Mouse (Mus musculus): ENCODE data around the gene Mef2c. TPM values are rescaled to one million over a fixed set of nuclear protein-coding genes. Genes with fewer than 3 reads are reported as not detected.

Mef2c gene
- total and polyA plus RNA-seq, 3 experiments = 99.9 to 159 (median 107) TPM

GRCm38 (mm10) chr13:83566180-83566579 is 62.3 kb downstream of the Mef2c start:
- Histone ChIP-seq H3K4me2 (ENCODE audit: insufficient read depth, low read depth, poor library complexity, severe bottlenecking) (peak overlapping the region; percentile 91; the same call in 1 of the 2 replicates), H3K4me3 (replicated peaks in 1 of 3; ENCODE audit: low read depth in 2 of 3, low read length in 2 of 3, poor library complexity in 1 of 3) (no peak overlapping the region), H3K4me1 (ENCODE audit: control insufficient read depth in 1 of 2, insufficient read depth in 2 of 2) (peaks cover 8 to 76% of the 10 kb centered on the region in 2 experiments), H3K79me2 (replicated peaks; ENCODE audit: control insufficient read depth, extremely low read depth, insufficient read depth, poor library complexity, severe bottlenecking) (peaks cover 58% of the 10 kb centered on the region), H3K27ac (ENCODE audit: insufficient read depth, low read depth) (peak overlapping the region; percentile 95; the same call in 1 of the 2 replicates), H3K9ac (ENCODE audit: insufficient read depth, low read depth) (peak overlapping the region; percentile 58), H3K9me3 (replicated peaks; ENCODE audit: low read length) (no peaks in the 10 kb centered on the region), H3K36me3 (replicated peaks in 1 of 2; ENCODE audit: control insufficient read depth in 1 of 2, insufficient read depth in 1 of 2, low read length in 1 of 2) (peaks cover 0 to 1% of the 10 kb centered on the region in 2 experiments), H3K27me3 (replicated peaks) (no peaks in the 10 kb centered on the region)
- no peak for TF ChIP-seq GABPA (IDR thresholded peaks at IDR 0.05; ENCODE audit: insufficient replicate concordance, low read depth, low read length)
- no peak for TF ChIP-seq UBTF (IDR thresholded peaks at IDR 0.05; ENCODE audit: low read depth, low read length)
- peak; percentile 69; the same call in 1 of the 2 replicates for TF ChIP-seq MAX (IDR thresholded peaks at IDR 0.05; ENCODE audit: low read length)
- peak; percentile 84 for TF ChIP-seq IRF4 (IDR thresholded peaks at IDR 0.05; ENCODE audit: low read depth, low read length)
- TF ChIP-seq MXI1 (IDR thresholded peaks at IDR 0.05; ENCODE audit: low read depth, low read length) = peak; percentile 69; the same call in 1 of the 2 replicates
- peak; percentile 86 for TF ChIP-seq ZNF384 (IDR thresholded peaks at IDR 0.05; ENCODE audit: low read depth, low read length)
- TF ChIP-seq USF2 (conservative IDR thresholded peaks at IDR 0.05; ENCODE audit: low read depth, low read length) = no peak
- TF ChIP-seq CTCF (conservative IDR thresholded peaks at IDR 0.05 in 1 of 2, IDR thresholded peaks at IDR 0.05 in 1 of 2; ENCODE audit: low read depth in 2 of 2, low read length in 2 of 2) = no peak
- no peak for TF ChIP-seq USF1 (IDR thresholded peaks at IDR 0.05; ENCODE audit: low read depth, low read length)
- TF ChIP-seq SIN3A (IDR thresholded peaks at IDR 0.05; ENCODE audit: low read length) = peak; percentile 75
- no peak for TF ChIP-seq CHD2 (IDR thresholded peaks at IDR 0.05; ENCODE audit: low read length)
- no peak for TF ChIP-seq ZC3H11A (IDR thresholded peaks at IDR 0.05; ENCODE audit: low read depth, low read length)
- no peak for TF ChIP-seq POLR2AphosphoS2 (IDR thresholded peaks at IDR 0.05; ENCODE audit: low read depth, low read length)
- peak; percentile 50; the same call in 1 of the 2 replicates for TF ChIP-seq JUND (conservative IDR thresholded peaks at IDR 0.05; ENCODE audit: low read depth, low read length)
- peak; percentile 20; the same call in 1 of the 2 replicates for TF ChIP-seq HCFC1 (IDR thresholded peaks at IDR 0.05; ENCODE audit: low read depth, low read length)
- TF ChIP-seq NELFE (IDR thresholded peaks at IDR 0.05; ENCODE audit: low read depth, low read length) = no peak
- no peak for TF ChIP-seq ZMIZ1 (IDR thresholded peaks at IDR 0.05; ENCODE audit: low read depth, low read length)
- peak; percentile 62; the same call in 1 of the 2 replicates for TF ChIP-seq BHLHE40 (IDR thresholded peaks at IDR 0.05; ENCODE audit: low read depth, low read length)
- TF ChIP-seq MAZ (IDR thresholded peaks at IDR 0.05; ENCODE audit: low read depth, low read length) = no peak
- peak; percentile 67; the same call in 1 of the 2 replicates for TF ChIP-seq MAFK (IDR thresholded peaks at IDR 0.05; ENCODE audit: insufficient replicate concordance, low read length)
- no peak for TF ChIP-seq RAD21 (IDR thresholded peaks at IDR 0.05; ENCODE audit: low read depth, low read length)
- TF ChIP-seq ZKSCAN1 (IDR thresholded peaks at IDR 0.05; ENCODE audit: borderline replicate concordance, low read depth, low read length) = no peak
- peak; percentile 99 for TF ChIP-seq MEF2A (IDR thresholded peaks at IDR 0.05; ENCODE audit: borderline replicate concordance, low read depth, low read length)
- TF ChIP-seq RCOR1 (conservative IDR thresholded peaks at IDR 0.05; ENCODE audit: low read depth, low read length) = no peak
- TF ChIP-seq SMC3 (IDR thresholded peaks at IDR 0.05; ENCODE audit: low read depth, low read length) = no peak
- no peak for TF ChIP-seq NRF1 (IDR thresholded peaks at IDR 0.05; ENCODE audit: low read depth, low read length)
- TF ChIP-seq JUN (IDR thresholded peaks at IDR 0.05; ENCODE audit: insufficient read depth, low read depth, low read length) = peak; percentile 55
- no peak for TF ChIP-seq KAT2A (IDR thresholded peaks at IDR 0.05; ENCODE audit: insufficient replicate concordance, low read length)
- TF ChIP-seq TCF12 (IDR thresholded peaks at IDR 0.05; ENCODE audit: low read depth, low read length) = peak; percentile 62; the same call in 1 of the 2 replicates
- no peak for TF ChIP-seq E2F4 (IDR thresholded peaks at IDR 0.05; ENCODE audit: insufficient replicate concordance, low read depth, low read length)
- no peak for TF ChIP-seq ELF1 (IDR thresholded peaks at IDR 0.05; ENCODE audit: low read depth, low read length)
- peak; percentile 87 for TF ChIP-seq ETS1 (conservative IDR thresholded peaks at IDR 0.05; ENCODE audit: low read depth, low read length)
- peak; percentile 66; the same call in 1 of the 2 replicates for TF ChIP-seq TBP (conservative IDR thresholded peaks at IDR 0.05; ENCODE audit: low read depth, low read length)
- no peak for TF ChIP-seq POLR2A (IDR thresholded peaks at IDR 0.05; ENCODE audit: low read depth, low read length)
- no peak for TF ChIP-seq CHD1 (IDR thresholded peaks at IDR 0.05; ENCODE audit: low read depth, low read length)
- TF ChIP-seq PAX5 (IDR thresholded peaks at IDR 0.05; ENCODE audit: low read length) = no peak
- TF ChIP-seq MYC (IDR thresholded peaks at IDR 0.05; ENCODE audit: low read depth, low read length) = peak; percentile 76
- TF ChIP-seq EP300 (IDR thresholded peaks at IDR 0.05; ENCODE audit: low read length) = peak; percentile 85
- dilution Hi-C loops (cut with MboI; ENCODE audit: extremely low pct_ligation_motif_present, extremely low pct_unique_long_range_greater_than_20kb, low sequenced_read_pairs) (no loop called here), in situ Hi-C loops (cut with MboI; ENCODE audit: low pct_ligation_motif_present, low pct_unique_long_range_greater_than_20kb, low sequenced_read_pairs) (no loop called here)
- DNase-seq (ENCODE audit: extremely low read depth) = peak; percentile 81

Measured in CH12.LX (cell line).